Mouse (Mus musculus) liver, embryonic 12.5 days (tissue): Measurements from ENCODE around the gene Spcs2. TPM values are rescaled to one million over a fixed set of nuclear protein-coding genes. Genes with fewer than 3 reads are reported as not detected.

ENCODE experiments used
- ATAC-seq: fragments of 200-750 bp; cut with Nextera tagmentation; 2 replicates; pipeline ENCODE4 v1.8.0; 2017; ENCODE audit warnings: moderate number of reproducible peaks, mild to moderate bottlenecking, moderate library complexity
- H3K27ac ChIP-seq: fragments of 300-500 bp; sonication (generic); 2 replicates; pipeline ENCODE4 v1.5.1; 2016; ENCODE audit warnings: mild to moderate bottlenecking
- H3K27me3 ChIP-seq: fragments of 300-500 bp; sonication (generic); replicated peaks from 2 replicates; pipeline ENCODE4 v1.6.1; 2016; ENCODE audit warnings: mild to moderate bottlenecking, moderate library complexity
- H3K36me3 ChIP-seq: fragments of 300-500 bp; sonication (generic); 2 replicates; pipeline ENCODE4 v1.6.1; 2016; ENCODE audit warnings: mild to moderate bottlenecking, moderate library complexity
- H3K4me1 ChIP-seq: fragments of 300-500 bp; sonication (generic); 2 replicates; pipeline ENCODE4 v1.6.1; 2016
- H3K4me2 ChIP-seq: fragments of 300-500 bp; sonication (generic); 2 replicates; pipeline ENCODE4 v1.6.1; 2016; ENCODE audit warnings: mild to moderate bottlenecking, moderate library complexity
- H3K4me3 ChIP-seq: fragments of 300-500 bp; sonication (generic); 2 replicates; pipeline ENCODE4 v1.5.1; 2016; ENCODE audit warnings: mild to moderate bottlenecking, moderate library complexity
- H3K9ac ChIP-seq: fragments of 300-500 bp; sonication (generic); 2 replicates; pipeline ENCODE4 v1.6.1; 2016; ENCODE audit warnings: mild to moderate bottlenecking, moderate library complexity
- H3K9me3 ChIP-seq: fragments of 300-500 bp; sonication (generic); replicated peaks from 2 replicates; pipeline ENCODE4 v1.6.1; 2016; ENCODE audit warnings: mild to moderate bottlenecking, moderate library complexity
- WGBS: fragments of 180-500 bp; shearing (Covaris S2); methylation state at CpG from one replicate; pipeline ENCODE4 v1.1.7; 2016; ENCODE audit not compliant: insufficient replicate concordance; 5-methylcytosine and 5-hydroxymethylcytosine counted together
- polyA plus RNA-seq: library from polyadenylated mRNA; unstranded; fragments of >200 nt; fragmentation: Nextera tagmentation; extraction: Ambion mirVana; gene quantifications from 2 replicates; pipeline ENCODE4 v1.2.1, GENCODE M21; 2016

The Spcs2 gene
- polyA plus RNA-seq, 1 experiment from 2014 or later: 216 TPM

DNA sequence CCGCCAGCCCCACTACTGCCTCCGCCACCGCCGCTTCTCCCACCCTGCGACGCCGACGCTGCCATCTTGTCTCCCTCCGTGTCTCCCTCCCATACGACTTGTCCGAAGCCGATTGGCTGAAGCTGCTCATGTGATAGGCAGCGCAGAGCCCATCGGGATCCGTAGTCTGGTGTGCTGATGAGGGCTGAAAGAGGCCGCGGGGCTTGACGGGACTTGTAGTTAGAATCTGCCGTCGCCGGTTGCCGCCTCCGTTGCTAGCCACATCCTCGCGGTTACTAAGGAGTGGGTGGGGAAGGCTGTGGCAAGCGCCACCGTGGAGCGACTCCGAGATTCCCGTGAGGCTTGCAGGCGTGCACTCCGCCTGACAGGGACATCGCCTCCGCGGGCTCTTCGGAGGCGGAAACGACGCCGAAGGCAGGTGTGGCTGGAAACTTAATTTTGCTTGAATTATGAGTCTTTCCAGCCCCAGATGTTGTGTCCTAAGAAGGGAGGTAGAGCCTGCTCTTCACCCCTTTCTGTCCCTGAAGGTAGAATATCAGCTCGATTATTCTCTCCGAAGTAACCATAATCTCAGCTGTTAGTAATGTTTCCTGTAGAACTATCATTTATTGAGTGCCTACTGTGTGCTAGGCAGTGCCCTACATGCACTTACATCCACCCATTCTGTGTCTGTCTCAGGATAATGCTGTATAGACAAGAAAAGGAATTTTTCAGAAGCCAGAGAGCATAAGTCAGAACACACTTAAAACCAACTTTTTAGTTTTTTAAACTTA lies 4.3 kb downstream of the Spcs2 start, which contains the start of gene Xrra1:
Xrra1 (plus strand) TSS at position 304 of the 773 bp plus-strand sequence.
- peak; percentile 97 for ATAC-seq
- Histone ChIP-seq H3K27ac (peak within 1 kb of the TSS; percentile 74), H3K4me1 (peaks cover 24% of the 10 kb centered on the region), H3K9ac (peak within 1 kb of the TSS; percentile 88), H3K4me3 (peak within 1 kb of the TSS; percentile 80), H3K36me3 (peaks cover 25% of the 10 kb centered on the region), H3K27me3 (peaks cover 12% of the 10 kb centered on the region; the same call in 1 of the 2 replicates), H3K4me2 (peak within 1 kb of the TSS; percentile 91), H3K9me3 (no peaks in the 10 kb centered on the region)
- WGBS: under 1% methylated on average over 42 of the region's 42 CpGs

- ATAC-seq: peak; percentile 52
- no peaks in the 10 kb centered on the region for H3K9me3 ChIP-seq
- peak overlapping the region; percentile 91 for H3K4me2 ChIP-seq
- peak overlapping the region; percentile 74 for H3K27ac ChIP-seq
- peaks cover 32% of the 10 kb centered on the region for H3K36me3 ChIP-seq
- peak overlapping the region; percentile 88 for H3K9ac ChIP-seq
- H3K4me1 ChIP-seq: peaks cover 24% of the 10 kb centered on the region
- WGBS: 1% methylated on average over 19 of the region's 19 CpGs
- H3K4me3 ChIP-seq: peak overlapping the region; percentile 80
- H3K27me3 ChIP-seq: peaks cover 5% of the 10 kb centered on the region; the same call in 1 of the 2 replicates
Observed at GRCm38 (mm10) chr7:99858175-99858812, 5.0 kb downstream of the Spcs2 start.

DNA sequence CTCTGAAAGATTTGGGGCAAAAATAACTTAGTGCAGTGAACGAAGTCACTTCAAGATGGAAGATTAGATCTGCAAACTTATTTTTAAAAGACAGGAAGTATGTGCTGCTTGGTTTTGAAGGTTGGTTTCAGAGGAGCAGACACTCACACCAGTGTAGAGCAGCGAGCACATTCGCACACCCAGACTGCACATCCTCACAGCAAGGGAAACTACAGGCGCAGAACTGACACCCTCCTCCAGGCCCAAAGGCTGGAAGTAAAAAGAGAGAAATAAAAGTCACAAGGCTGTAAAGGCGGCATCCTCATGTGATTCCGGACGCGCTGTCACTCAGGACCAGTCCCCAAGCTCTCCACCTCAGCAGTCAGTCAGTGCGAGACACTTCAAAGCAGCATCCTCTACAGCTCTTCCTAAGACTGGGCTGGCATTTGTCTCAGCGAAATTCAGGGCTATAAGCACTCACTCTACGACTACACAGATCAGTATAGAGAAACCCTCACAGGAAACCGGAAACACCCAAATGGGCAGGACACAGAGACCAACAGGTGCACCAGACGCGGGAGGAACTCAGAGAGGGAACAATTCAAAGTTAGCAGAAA lies 6.9 kb downstream of the Spcs2 start:
- H3K36me3 ChIP-seq: peaks cover 42% of the 10 kb centered on the region
- no peak overlapping the region for H3K27ac ChIP-seq
- peaks cover 30% of the 10 kb centered on the region for H3K4me1 ChIP-seq
- ATAC-seq: no peak
- peak overlapping the region; percentile 43 for H3K4me2 ChIP-seq
- peak overlapping the region; percentile 57 for H3K9ac ChIP-seq
- H3K27me3 ChIP-seq: no peaks in the 10 kb centered on the region; the same call in 1 of the 2 replicates
- no peaks in the 10 kb centered on the region for H3K9me3 ChIP-seq
- WGBS: 72% methylated on average over 14 of the region's 14 CpGs
- H3K4me3 ChIP-seq: peak overlapping the region; percentile 29

DNA sequence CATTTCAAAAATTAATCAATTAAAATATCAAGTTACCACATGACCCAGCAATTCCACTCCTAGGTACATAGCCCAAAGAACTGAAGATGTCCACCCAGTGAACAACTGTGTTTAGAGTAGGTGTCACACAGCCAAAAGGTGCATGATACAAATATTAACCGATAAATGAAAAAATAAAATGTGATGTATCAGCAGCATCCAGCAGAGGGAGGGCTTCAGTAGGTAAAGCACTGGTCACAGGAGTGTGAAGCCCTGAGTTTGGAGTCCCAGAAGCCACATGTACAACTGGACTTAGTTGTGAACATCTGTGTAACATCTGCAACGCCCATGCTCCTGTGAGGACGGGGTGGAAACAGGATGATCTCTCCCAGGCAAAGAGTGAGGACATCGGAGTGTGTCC lies 9.0 kb downstream of the Spcs2 start:
- Histone ChIP-seq H3K4me3 (no peak overlapping the region), H3K36me3 (peaks cover 53% of the 10 kb centered on the region), H3K27ac (no peak overlapping the region), H3K4me1 (peaks cover 33% of the 10 kb centered on the region), H3K4me2 (no peak overlapping the region), H3K9me3 (no peaks in the 10 kb centered on the region), H3K9ac (no peak overlapping the region), H3K27me3 (no peaks in the 10 kb centered on the region)
- 84% methylated on average over 4 of the region's 4 CpGs for WGBS
- ATAC-seq: no peak

DNA sequence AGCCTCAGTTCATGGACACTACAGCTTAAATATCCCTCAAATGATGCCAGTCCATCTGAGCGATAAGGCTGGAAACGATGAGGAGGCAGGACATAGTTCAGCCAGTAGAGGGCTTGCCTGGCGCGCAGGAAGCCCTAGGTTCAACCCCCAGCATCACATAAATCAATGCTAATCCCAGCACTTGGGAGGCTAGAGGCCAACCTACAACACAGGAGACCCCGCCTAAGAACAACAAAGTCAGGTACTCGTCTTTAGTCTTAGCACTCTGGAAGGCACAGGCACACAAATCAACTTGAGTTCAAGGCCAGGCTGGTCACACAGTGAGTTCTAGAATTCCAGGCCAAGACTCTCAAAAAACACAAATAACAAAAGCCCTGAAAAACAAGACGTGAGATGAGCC lies 9.9 kb downstream of the Spcs2 start:
- H3K4me3 ChIP-seq: no peak overlapping the region
- no peaks in the 10 kb centered on the region for H3K27me3 ChIP-seq
- ATAC-seq: no peak
- H3K9me3 ChIP-seq: no peaks in the 10 kb centered on the region
- 83% methylated on average over 7 of the region's 7 CpGs for WGBS
- H3K9ac ChIP-seq: no peak overlapping the region
- H3K4me2 ChIP-seq: no peak overlapping the region
- no peak overlapping the region for H3K27ac ChIP-seq
- peaks cover 29% of the 10 kb centered on the region for H3K4me1 ChIP-seq
- peaks cover 61% of the 10 kb centered on the region for H3K36me3 ChIP-seq

DNA sequence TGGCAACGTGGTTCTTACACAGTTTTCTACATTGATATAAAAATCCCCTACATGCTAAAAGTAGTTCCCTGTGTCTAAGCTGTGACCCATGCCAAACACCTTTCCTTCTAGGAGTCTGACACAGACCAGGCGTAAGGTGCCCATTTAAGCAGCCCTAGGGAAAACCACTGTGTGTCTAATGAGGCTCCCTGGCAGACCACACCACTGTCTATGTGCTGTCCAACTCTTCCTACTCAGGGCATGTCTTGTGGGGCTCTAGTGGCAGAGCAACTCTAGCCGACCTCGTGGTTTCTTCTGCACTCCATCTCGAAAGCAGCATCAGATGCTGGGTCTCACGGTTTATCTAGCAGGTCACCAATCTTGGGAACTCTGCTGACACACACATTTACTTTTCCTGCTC lies 11.6 kb downstream of the Spcs2 start:
- WGBS: 60% methylated on average over 6 of the region's 6 CpGs
- ATAC-seq: no peak
- Histone ChIP-seq H3K4me2 (no peak overlapping the region), H3K9me3 (no peaks in the 10 kb centered on the region), H3K36me3 (peaks cover 74% of the 10 kb centered on the region), H3K4me1 (peaks cover 17% of the 10 kb centered on the region), H3K27ac (no peak overlapping the region), H3K9ac (no peak overlapping the region), H3K4me3 (no peak overlapping the region), H3K27me3 (no peaks in the 10 kb centered on the region)

GRCm38 (mm10) chr7:99851121-99851520 lies 12.1 kb downstream of the Spcs2 start:
- no peak for ATAC-seq
- no peak overlapping the region for H3K4me2 ChIP-seq
- WGBS: 71% methylated on average over 1 of the region's 1 CpGs
- H3K4me1 ChIP-seq: peaks cover 12% of the 10 kb centered on the region
- no peak overlapping the region for H3K4me3 ChIP-seq
- no peaks in the 10 kb centered on the region for H3K27me3 ChIP-seq
- H3K9ac ChIP-seq: no peak overlapping the region
- peaks cover 74% of the 10 kb centered on the region for H3K36me3 ChIP-seq
- no peaks in the 10 kb centered on the region for H3K9me3 ChIP-seq
- H3K27ac ChIP-seq: no peak overlapping the region

GRCm38 (mm10) chr7:99850534-99850933 lies 12.7 kb downstream of the Spcs2 start:
- Histone ChIP-seq H3K4me1 (peaks cover 9% of the 10 kb centered on the region; the same call in 1 of the 2 replicates), H3K27me3 (no peaks in the 10 kb centered on the region), H3K9ac (no peak overlapping the region), H3K27ac (no peak overlapping the region), H3K36me3 (peaks cover 75% of the 10 kb centered on the region), H3K9me3 (no peaks in the 10 kb centered on the region), H3K4me3 (no peak overlapping the region), H3K4me2 (no peak overlapping the region)
- no peak for ATAC-seq
- WGBS: 84% methylated on average over 5 of the region's 5 CpGs

- H3K27me3 ChIP-seq: no peaks in the 10 kb centered on the region
- H3K27ac ChIP-seq: no peak overlapping the region
- no peak overlapping the region for H3K4me3 ChIP-seq
- ATAC-seq: no peak
- WGBS: 92% methylated on average over 8 of the region's 8 CpGs
- H3K4me1 ChIP-seq: peaks cover 8% of the 10 kb centered on the region; the same call in 1 of the 2 replicates
- H3K9ac ChIP-seq: no peak overlapping the region
- H3K36me3 ChIP-seq: peaks cover 89% of the 10 kb centered on the region
- no peaks in the 10 kb centered on the region for H3K9me3 ChIP-seq
- H3K4me2 ChIP-seq: no peak overlapping the region
Observed at GRCm38 (mm10) chr7:99845533-99846236, 17.6 kb downstream of the Spcs2 start.

GRCm38 (mm10) chr7:99838241-99838640 lies 25.0 kb downstream of the Spcs2 start:
- H3K36me3 ChIP-seq: peaks cover 73% of the 10 kb centered on the region
- no peak overlapping the region for H3K4me2 ChIP-seq
- H3K4me1 ChIP-seq: peaks cover 24% of the 10 kb centered on the region
- H3K9me3 ChIP-seq: no peaks in the 10 kb centered on the region
- 85% methylated on average over 3 of the region's 3 CpGs for WGBS
- no peak overlapping the region for H3K4me3 ChIP-seq
- ATAC-seq: 0 out of 2 replicates have a peak, but pooled peaks have one; percentile 8
- H3K9ac ChIP-seq: no peak overlapping the region
- H3K27me3 ChIP-seq: no peaks in the 10 kb centered on the region
- H3K27ac ChIP-seq: no peak overlapping the region

GRCm38 (mm10) chr7:99837358-99838071 lies 25.7 kb downstream of the Spcs2 start:
- 70% methylated on average over 6 of the region's 6 CpGs for WGBS
- Histone ChIP-seq H3K9ac (no peak overlapping the region), H3K9me3 (no peaks in the 10 kb centered on the region), H3K4me2 (no peak overlapping the region), H3K4me3 (no peak overlapping the region), H3K36me3 (peaks cover 66% of the 10 kb centered on the region), H3K27me3 (no peaks in the 10 kb centered on the region), H3K4me1 (peaks cover 30% of the 10 kb centered on the region), H3K27ac (no peak overlapping the region)
- ATAC-seq: peak; percentile 52; the same call in 1 of the 2 replicates
